Mouse (Mus musculus) olfactory bulb, adult 2 months (tissue): ENCODE measurements around the gene Gipc2.

ENCODE experiments used
- CTCF ChIP-seq: fragments of 200-500 bp; IDR thresholded peaks from 2 replicates; pipeline ENCODE4 v1.5.1; 2012; ENCODE audit warnings: low read depth, mild to moderate bottlenecking, low read length, moderate library complexity; ENCODE audit not compliant: insufficient read depth
- POLR2A ChIP-seq: fragments of 200-500 bp; IDR thresholded peaks from 2 replicates; pipeline ENCODE4 v1.6.1; 2012; ENCODE audit warnings: mild to moderate bottlenecking, low read depth, low read length, moderate library complexity; ENCODE audit not compliant: insufficient read depth

DNA sequence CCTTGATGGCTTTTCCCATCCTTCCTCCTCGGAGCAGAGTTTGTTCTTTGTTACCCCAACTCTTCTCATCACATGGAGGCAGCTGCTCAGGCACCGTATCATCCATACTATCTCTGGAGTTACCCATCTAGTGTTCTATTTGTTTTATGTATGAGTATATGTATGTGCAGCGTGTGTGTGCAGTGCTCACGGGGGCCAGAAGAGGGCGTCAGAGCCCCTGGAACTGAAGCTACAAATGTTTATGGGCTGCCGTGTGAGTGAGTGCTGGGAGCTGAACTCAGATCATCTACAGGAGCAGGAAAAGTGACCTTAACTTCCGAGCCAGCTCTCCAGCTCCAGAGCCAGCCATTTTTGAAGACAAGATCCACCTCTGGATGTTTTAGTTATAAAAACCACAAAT lies 64.6 kb downstream of the Gipc2 start:
- TF ChIP-seq CTCF (no peak), POLR2A (no peak)
